Mouse (Mus musculus): ENCODE data around the gene Sox10. TPM values are rescaled to one million over a fixed set of nuclear protein-coding genes. Genes with fewer than 3 reads are reported as not detected.

Sox10 gene
- polyA plus RNA-seq, 2 experiments, result 0.12 to 0.14 TPM

DNA sequence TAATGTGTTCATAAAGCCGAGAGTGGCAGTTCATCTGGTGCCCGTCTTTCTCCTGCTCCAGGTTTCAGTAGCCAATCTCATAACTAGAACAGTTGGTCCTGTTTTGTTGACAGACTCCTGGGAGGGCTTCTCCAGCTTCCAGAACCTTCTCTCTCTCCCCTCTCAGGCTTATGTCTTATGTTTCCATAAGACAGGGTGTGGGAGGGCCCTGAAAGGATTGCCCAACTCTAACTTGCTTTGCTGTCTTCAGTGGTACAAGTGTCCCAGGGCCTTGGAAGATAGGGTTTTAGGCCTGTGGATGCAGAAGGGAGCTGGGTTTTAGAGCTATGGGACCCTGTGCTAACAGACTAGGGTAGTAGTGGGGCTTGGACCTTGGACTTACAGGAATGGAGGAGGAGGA lies 54.5 kb downstream of the Sox10 start:
- Histone ChIP-seq H3K9me3 (ENCODE audit: control insufficient read depth, low read length) (no peaks in the 10 kb centered on the region), H3K36me3 (replicated peaks; ENCODE audit: control insufficient read depth, insufficient read depth, low read depth) (no peaks in the 10 kb centered on the region), H3K4me2 (ENCODE audit: low read depth) (peak overlapping the region; percentile 92; the same call in 1 of the 2 replicates), H3K4me3 (ENCODE audit: insufficient read depth in 1 of 2, low read depth in 2 of 2, low read length in 2 of 2) (no peak overlapping the region), H3K4me1 (replicated peaks; ENCODE audit: control insufficient read depth in 2 of 2, insufficient read depth in 2 of 2, low read length in 1 of 2) (peaks cover 7 to 20% of the 10 kb centered on the region in 2 experiments), H3K27ac (no peak overlapping the region), H3K9ac (replicated peaks) (no peak overlapping the region), H3K27me3 (ENCODE audit: control insufficient read depth, insufficient read depth, low read length) (peaks cover 2% of the 10 kb centered on the region; the same call in 1 of the 2 replicates)
- ATAC-seq (ENCODE audit: insufficient read depth), result no peak
- no peak for DNase-seq (ENCODE audit: low read depth in 3 of 3, low spot score in 3 of 3)
- 72% methylated on average over 2 of the region's 2 CpGs for WGBS (ENCODE audit: insufficient replicate concordance)
- TF ChIP-seq EP300 (IDR thresholded peaks at IDR 0.05; ENCODE audit: low read depth) (no peak), CTCF (IDR thresholded peaks at IDR 0.05; ENCODE audit: low read depth) (no peak)

DNA sequence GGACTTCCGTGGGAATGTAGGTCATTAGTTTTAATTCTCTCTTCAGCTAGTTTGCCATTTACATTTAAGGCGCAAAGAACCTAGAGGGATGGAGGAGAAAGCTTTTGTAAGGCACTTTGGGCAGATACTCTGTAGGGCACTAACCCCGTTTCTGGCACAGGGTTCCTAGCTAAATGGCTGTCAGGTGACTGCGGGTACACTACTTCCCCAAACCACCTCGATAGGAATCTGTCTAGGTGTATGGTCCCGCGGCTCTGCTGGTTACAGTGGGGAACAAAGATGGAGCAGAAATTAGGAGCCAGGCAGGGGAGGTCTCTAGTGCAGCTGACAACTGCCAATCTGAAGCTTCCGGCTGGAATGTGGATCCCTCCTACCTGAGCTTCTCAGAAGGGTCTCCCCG lies 55.0 kb downstream of the Sox10 start:
- H3K27ac ChIP-seq, result no peak overlapping the region
- peaks cover 2% of the 10 kb centered on the region; the same call in 1 of the 2 replicates for H3K27me3 ChIP-seq (ENCODE audit: control insufficient read depth, insufficient read depth, low read length)
- H3K9ac ChIP-seq (replicated peaks), result no peak overlapping the region; the same call in 1 of the 2 replicates
- ATAC-seq (ENCODE audit: insufficient read depth) (no peak), DNase-seq (ENCODE audit: low read depth in 3 of 3, low spot score in 3 of 3) (no peak)
- peak overlapping the region; percentile 63 to 67; a peak in 3 of 4 replicates for H3K4me3 ChIP-seq (ENCODE audit: insufficient read depth in 1 of 2, low read depth in 2 of 2, low read length in 2 of 2)
- H3K9me3 ChIP-seq (ENCODE audit: control insufficient read depth, low read length), result no peaks in the 10 kb centered on the region
- WGBS (ENCODE audit: insufficient replicate concordance), result 14% methylated on average over 9 of the region's 9 CpGs
- no peaks in the 10 kb centered on the region for H3K36me3 ChIP-seq (replicated peaks; ENCODE audit: control insufficient read depth, insufficient read depth, low read depth)
- H3K4me1 ChIP-seq (replicated peaks; ENCODE audit: control insufficient read depth in 2 of 2, insufficient read depth in 2 of 2, low read length in 1 of 2), result peaks cover 7 to 23% of the 10 kb centered on the region in 2 experiments
- no peak for TF ChIP-seq EP300 (IDR thresholded peaks at IDR 0.05; ENCODE audit: low read depth)
- TF ChIP-seq CTCF (IDR thresholded peaks at IDR 0.05; ENCODE audit: low read depth), result no peak
- peak overlapping the region; percentile 92 for H3K4me2 ChIP-seq (ENCODE audit: low read depth)

DNA sequence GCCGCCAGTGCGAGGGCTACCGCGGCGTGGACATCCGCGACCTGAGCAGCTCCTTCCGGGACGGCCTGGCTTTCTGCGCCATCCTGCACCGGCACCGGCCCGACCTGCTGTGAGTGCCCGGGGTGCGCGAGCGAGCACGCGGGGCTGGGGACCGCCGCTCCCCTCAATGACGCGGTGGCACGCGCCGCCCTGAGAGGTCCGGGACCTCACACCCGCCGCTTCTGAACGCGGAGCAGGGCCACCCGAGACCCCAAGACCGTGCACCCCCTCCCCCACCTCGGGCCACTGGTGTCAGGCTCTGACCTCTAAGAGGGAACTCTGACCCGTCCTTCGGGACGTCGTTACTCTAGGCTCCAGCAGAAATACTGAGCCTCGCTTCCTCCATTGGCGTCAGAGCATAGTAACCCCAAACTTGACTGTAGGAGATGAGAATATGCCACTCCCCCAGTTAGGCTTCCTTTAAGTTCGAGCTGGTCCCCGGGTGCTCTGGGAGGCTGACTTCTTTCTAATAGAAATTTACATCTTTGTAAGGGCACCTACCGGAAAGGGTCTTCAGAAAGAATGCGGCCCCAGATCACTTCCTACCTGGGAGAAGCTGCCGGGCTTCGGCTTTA lies 55.6 kb downstream of the Sox10 start:
- no peak for TF ChIP-seq EP300 (IDR thresholded peaks at IDR 0.05; ENCODE audit: low read depth)
- TF ChIP-seq CTCF (IDR thresholded peaks at IDR 0.05; ENCODE audit: low read depth), result no peak
- Histone ChIP-seq H3K9me3 (ENCODE audit: control insufficient read depth, low read length) (no peaks in the 10 kb centered on the region), H3K4me3 (ENCODE audit: insufficient read depth in 1 of 2, low read depth in 2 of 2, low read length in 2 of 2) (peak overlapping the region; percentile 63 to 67), H3K27me3 (ENCODE audit: control insufficient read depth, insufficient read depth, low read length) (peaks cover 2% of the 10 kb centered on the region; the same call in 1 of the 2 replicates), H3K36me3 (replicated peaks; ENCODE audit: control insufficient read depth, insufficient read depth, low read depth) (no peaks in the 10 kb centered on the region), H3K9ac (replicated peaks) (peak overlapping the region; percentile 64), H3K27ac (no peak overlapping the region), H3K4me1 (replicated peaks; ENCODE audit: control insufficient read depth in 2 of 2, insufficient read depth in 2 of 2, low read length in 1 of 2) (peaks cover 7 to 25% of the 10 kb centered on the region in 2 experiments), H3K4me2 (ENCODE audit: low read depth) (peak overlapping the region; percentile 92)
- under 1% methylated on average over 46 of the region's 46 CpGs for WGBS (ENCODE audit: insufficient replicate concordance)
- DNase-seq (ENCODE audit: low read depth in 3 of 3, low spot score in 3 of 3) (no peak), ATAC-seq (ENCODE audit: insufficient read depth) (peak; percentile 56)

DNA sequence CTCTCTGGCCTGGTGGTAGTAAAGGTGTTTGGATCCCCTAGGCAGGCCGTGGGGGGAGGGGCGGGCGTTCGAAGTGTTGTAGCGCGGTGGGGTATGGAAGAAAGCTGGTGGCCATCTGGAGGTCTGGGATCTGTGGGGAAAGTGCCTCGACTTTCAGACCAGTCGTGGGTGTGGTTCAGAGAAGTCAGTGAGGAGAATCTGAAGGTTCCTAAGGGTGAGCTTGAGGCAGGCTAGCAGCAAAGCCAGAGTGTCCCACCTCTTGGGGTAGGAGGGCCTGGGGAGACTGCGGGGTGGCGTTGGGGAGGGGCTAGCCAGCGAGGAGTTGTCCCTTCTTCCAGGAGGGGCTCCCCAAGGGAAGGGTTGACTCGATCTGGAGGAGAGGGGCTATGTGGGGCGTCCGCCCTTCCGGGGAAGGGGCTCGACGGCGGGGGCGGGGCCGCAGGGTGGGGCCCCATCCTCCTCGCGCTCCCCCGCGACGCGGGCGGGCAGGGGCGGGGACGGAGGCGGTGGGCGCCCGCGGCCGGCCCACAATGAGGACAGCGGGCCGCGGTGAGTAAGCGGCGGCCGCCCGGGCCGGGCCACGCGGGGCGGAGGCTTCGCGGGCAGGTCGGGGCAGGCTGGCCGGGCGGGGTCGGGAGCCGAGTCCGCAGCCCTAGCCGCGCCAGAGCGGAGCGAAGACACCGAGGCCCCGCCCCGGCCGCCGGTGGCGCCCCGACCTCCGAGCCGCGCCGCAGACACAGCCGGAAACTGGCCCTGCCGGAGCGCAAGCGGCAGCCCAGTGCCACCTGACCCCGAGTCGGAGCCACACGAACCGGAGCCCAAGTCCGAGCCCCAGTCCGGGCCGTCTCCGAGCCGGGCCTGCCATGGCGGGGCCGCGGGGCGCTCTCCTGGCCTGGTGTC lies 56.4 kb downstream of the Sox10 start, which contains the start of gene Micall1:
Gene Micall1 (plus strand): TSS at position 478 of the 900 bp plus-strand sequence.
- no peak for TF ChIP-seq CTCF (IDR thresholded peaks at IDR 0.05; ENCODE audit: low read depth)
- TF ChIP-seq EP300 (IDR thresholded peaks at IDR 0.05; ENCODE audit: low read depth), result no peak
- DNase-seq (ENCODE audit: low read depth in 3 of 3, low spot score in 3 of 3) (peak in 2 of 3 experiments; percentile 34 to 38), ATAC-seq (ENCODE audit: insufficient read depth) (peak; percentile 75)
- peaks cover 2% of the 10 kb centered on the region; the same call in 1 of the 2 replicates for H3K27me3 ChIP-seq (ENCODE audit: control insufficient read depth, insufficient read depth, low read length)
- peaks cover 7 to 25% of the 10 kb centered on the region in 2 experiments for H3K4me1 ChIP-seq (replicated peaks; ENCODE audit: control insufficient read depth in 2 of 2, insufficient read depth in 2 of 2, low read length in 1 of 2)
- H3K4me3 ChIP-seq (ENCODE audit: insufficient read depth in 1 of 2, low read depth in 2 of 2, low read length in 2 of 2), result peak within 1 kb of the TSS; percentile 63 to 67
- no peaks in the 10 kb centered on the region for H3K9me3 ChIP-seq (ENCODE audit: control insufficient read depth, low read length)
- WGBS (ENCODE audit: insufficient replicate concordance), result under 1% methylated on average over 68 of the region's 85 CpGs
- no peak within 1 kb of the TSS for H3K27ac ChIP-seq
- H3K36me3 ChIP-seq (replicated peaks; ENCODE audit: control insufficient read depth, insufficient read depth, low read depth), result no peaks in the 10 kb centered on the region
- H3K9ac ChIP-seq (replicated peaks), result peak within 1 kb of the TSS; percentile 64
- peak within 1 kb of the TSS; percentile 92 for H3K4me2 ChIP-seq (ENCODE audit: low read depth)
